Mouse (Mus musculus): ENCODE results near the gene Plin5.
A peak's percentile ranks its signal among the peaks of the same experiment; 100 is the strongest.

Gene Plin5

DNA sequence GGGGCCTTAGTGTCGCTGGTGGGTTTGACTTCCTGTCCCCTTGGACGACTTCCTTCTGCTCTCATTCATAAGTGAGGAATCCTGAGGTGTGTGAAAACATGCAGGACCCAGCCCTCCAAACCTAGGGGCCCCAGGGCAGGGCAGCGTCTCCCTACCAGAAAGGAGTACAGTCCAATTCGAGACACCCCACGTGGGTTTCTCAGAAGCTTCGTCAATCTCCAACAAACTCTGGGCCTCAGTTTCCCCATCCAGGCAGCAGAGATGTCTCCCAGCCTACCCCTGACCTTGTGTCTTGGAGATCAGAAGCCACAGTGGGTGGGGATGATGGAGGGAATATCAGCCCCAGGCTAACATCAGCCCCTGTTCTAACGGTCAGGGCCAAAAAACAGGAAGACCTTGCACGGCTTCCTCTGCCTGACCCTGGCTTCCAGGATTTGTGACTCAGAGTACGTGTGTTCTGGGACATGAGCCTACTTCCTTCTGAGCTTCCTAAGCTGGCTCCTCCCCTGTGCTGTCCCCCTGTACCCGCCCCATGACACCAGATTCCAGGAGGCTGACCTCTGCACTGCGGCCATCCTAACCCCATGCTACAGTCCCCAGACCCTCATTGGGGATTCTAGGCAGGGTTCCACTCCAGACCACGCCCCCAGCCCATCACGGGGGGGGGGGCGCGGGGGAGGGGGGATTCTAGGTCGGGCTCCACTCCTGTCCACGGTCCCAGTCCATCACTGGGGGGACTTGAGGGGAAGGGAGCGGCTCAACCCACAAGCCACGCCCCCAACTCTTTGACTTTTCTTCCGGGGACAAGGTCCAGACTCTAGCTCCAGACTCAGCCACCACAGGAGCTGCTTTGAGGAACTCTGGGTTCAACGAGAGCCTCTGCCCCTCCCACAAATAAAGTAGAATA is 16.3 kb upstream of the Plin5 start:
- DNase-seq (ENCODE audit: low read depth, low spot score): no peak

DNA sequence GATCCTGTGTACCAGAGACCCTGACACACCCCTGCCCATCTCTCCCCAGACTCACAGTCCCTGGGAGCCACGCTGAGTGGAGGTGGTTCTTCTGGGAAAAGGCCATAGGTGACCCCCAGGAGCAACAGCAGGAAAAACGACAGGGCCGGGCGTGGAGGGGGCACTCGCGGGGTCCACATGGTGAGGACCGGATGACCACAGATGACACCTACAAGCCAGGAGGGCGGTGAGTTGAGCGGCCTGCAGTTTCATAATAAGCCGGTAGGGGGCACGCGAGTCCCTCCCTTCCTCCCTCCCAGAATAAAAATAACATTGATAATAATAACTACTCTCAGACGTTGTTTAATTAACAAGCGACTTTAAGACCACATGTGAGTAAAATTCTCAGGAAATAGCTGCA is 15.3 kb upstream of the Plin5 start:
- peak; percentile 54 for DNase-seq (ENCODE audit: low read depth, low spot score)

DNA sequence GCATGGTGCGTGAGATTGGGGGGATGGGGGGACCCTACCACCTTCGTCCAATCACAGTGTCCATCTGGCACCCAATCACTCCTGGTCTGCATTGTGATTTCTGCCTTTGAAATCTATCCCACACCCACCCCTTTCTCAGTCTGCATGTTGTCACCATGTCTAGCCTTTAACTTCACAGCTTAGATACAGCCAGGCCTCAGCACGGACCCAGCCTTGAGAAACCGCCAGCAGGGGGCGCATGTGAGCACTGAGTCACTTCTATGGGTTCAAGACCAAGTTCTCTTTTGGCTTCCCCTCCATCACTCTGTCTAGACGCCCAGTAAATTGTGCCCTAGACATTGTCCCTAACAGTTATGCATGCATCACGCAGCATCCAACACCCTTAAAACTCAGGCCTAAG is 14.4 kb upstream of the Plin5 start:
- peak; percentile 54 for DNase-seq (ENCODE audit: low read depth, low spot score)

DNA sequence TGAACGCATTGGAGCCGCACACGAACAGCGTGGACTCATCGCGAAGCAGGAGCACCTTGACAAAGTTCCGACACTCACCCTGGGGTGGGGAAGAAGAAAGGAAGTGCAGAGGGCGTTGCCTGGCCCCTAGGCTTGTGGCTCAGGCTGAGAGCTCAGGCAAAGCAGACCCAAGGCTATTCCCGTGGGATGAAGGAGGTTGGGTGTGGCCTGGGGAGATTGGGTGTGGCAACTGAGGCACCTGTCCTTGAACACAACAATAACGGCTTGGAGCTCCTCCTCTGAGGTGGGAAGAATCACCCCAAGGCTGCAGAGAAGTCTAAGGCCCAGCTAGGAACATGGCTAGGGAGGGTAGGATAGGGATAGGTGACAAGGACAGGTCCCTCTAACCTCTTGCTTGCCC is 13.7 kb upstream of the Plin5 start:
- no peak for DNase-seq (ENCODE audit: low read depth, low spot score)

DNA sequence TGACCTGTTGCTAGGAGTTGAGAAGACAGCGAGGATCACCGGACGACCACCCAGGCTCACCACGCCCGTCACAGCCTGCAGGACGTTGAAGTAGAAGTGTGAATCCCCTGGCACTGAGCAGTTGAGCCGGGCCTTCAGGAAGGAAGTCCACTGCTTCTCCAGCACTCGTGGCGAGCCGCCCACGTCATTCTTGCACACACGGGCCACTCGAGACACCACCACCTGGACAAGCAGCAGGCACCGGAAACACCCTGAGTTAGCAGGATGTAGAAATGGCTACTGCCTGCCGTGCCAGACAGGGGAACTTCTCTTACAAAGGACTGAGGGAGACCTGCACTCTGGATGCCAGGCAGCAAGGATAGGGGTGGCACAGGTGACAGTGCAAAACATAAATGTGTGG is 10.8 kb upstream of the Plin5 start:
- no peak for DNase-seq (ENCODE audit: low read depth, low spot score)

DNA sequence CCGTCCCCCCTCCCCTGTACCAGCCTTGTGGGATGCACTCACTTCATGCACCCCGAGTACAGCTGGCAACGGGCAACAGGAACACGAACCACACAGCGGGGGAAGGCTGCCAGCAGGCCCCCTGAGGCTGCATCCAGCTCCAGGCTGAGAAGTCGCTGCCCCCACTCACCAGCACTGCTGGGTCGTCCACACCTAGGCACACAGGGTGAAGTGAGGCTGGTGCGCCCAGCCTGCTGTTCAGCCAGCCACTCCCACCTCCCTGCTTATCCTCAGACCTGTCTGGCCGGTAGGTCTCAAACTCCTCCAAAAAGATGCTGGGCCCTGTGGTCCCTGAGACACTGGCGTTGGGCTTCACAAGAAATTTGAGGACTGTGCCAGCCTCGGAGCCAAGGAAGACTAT is 8.8 kb upstream of the Plin5 start:
- no peak for DNase-seq (ENCODE audit: low read depth, low spot score)

DNA sequence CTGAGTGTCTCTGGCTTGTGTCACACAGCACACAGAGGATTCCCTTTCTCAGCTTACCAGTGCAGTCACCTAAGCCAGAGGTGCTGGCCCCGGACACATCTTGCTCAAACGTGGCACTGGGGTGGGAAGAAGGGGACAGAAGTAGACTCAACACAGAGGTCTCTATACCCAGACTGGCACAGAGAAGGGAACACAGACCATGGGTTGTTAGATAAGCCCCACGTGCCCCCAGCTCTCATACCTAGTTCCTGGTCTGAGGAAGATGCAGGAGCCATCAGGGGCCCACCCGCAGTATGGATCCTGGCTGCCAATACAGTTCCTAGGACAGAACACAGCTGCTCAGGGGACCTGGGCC is 7.9 kb upstream of the Plin5 start:
- DNase-seq (ENCODE audit: low read depth, low spot score): no peak

DNA sequence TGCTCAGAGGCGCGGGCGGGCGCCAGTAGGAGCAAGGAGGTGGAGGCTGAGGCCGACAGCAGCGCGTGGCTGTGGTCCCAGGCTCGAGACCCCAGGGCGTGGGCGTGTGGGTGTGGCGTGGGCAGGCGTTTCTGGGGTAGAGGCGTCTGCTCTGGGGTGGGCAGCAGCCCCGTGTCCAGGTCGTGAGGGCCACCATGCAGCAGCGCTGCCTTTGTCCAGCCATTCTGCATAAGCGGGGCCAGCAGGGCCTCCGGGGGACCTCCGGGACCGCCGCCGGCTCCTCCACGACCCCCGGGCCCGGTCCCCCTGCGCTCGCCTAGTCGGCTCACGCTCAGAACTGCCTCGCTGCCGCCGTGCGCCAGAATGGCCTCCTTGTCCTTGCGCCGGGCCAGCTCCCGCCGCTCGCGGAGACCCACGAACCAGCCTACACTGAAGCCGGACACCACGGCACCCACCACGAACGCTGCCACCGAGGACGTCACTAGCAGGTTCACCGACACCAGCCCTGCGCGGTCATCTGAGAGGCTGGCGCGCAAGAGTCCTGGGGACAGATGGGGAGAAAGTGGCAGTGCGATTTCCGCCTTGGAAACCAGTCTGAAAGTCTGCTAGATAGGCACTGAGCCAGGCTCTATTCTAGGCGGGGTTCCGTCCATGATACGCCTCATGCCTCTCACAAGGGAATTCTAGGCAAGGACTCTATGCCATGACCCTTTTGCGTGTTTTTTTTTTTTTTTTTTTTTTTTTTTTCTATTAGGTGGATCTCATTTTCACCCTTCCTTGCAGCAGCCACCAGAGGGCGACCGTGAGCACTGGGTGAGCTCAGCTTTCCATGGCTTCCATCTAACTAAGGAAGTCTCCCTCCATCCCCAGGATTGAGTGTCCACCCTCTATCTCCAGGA is 7.2 kb upstream of the Plin5 start:
- peak; percentile 48 for DNase-seq (ENCODE audit: low read depth, low spot score)

DNA sequence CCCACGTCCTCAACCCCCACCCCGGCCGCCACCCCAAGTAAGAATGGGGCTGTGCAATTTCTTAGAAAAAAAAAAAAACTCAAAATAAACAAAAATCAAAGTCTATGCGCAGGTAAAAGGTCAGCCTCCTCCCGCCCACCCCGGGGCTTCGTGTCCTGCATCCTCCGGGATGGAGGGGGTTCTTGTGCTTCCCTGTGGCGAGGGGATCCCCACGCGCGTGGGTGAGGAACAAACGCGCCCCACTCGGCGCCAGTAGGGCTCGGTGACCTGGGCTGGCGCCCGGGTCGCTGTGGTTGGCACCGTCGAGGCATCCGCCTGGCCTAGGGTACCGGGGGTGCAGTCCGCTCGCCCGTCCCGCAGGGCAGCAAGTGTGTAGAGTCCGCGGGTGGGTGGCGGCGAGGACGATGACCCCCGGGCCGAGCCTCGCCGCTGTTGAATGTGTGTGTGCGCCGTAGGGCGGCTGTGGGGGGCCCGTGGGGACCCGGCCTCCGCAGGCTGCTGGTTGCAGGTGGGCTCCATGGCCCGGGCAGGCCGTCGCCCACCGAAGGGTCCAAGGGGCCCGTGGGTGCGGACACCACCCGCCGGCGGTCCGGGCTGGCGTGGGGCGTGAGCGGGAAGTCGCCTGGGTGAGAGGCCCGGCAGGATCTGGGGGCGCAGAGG is 6.4 kb upstream of the Plin5 start:
- no peak for DNase-seq (ENCODE audit: low read depth, low spot score)

DNA sequence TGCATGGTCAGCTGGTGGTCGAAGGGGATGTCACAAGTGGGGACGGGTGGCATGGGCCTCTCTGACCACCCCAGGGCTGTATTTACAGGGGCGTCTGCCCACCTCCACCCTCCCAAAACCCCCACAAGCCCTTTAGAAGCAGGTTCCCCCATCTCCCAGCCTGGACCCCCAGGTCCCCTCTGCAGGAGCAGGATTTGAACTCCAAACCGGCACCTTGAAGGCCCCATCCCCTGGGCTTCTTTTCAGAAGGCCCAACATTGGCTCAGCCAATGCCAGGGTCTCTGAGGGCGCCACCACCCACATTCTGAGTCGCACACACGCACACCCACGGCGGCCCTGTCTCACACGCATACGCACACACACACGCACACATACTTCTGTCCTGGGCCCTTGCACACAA is 5.8 kb upstream of the Plin5 start:
- DNase-seq (ENCODE audit: low read depth, low spot score): no peak

- DNase-seq (ENCODE audit: low read depth, low spot score): no peak
Measured at GRCm38 (mm10) chr17:56121826-56122225, 4.4 kb upstream of the Plin5 start, which contains the start of gene Lrg1. Lrg1 (minus strand) TSS chr17:56122001.

DNA sequence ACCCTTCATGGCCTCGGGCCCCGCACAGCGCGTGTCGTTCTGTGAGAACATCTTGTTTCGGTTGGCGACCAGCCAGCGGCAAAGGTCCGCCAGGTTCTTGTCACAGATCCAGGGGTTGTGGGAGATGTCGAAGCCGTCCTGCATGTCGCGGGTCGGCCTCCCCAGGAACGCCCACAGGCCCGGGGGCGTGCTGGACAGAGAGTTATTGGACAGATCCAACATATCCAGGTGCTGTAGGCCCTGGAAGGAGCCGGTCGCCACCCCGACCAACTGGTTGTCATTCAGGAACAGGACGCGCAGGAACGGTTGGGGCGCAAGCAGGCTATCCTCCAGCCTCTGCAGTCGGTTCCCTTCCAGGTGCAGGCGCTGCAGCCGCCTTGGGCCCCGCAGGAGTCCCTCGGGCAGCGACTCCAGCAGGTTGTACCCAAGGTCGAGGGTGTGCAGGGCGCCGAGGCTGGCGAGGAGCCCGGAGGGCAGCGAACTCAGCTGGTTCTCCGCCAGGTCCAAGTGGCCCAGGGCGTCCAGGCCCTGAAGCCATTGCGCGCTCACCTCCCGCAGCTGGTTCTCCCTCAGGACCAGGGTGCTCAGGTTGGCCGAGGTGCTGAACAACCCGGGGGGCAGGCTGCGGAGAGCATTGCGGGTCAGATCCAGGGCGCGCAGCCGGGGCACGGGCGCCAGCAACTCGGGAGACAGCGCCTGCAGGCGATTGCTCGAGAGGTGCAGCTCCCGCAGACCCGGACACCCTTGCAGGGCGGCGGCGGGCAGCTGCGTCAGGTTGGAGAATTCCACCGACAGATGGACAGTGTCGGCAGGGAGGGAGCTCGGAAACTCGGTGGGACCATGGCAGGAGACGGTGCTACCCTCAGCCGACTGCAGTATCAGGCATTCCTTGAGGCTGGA is 2.8 kb upstream of the Plin5 start:
- DNase-seq (ENCODE audit: low read depth, low spot score): no peak

- DNase-seq (ENCODE audit: low read depth, low spot score): no peak
Measured at GRCm38 (mm10) chr17:56119431-56119830, 2.0 kb upstream of the Plin5 start.

DNA sequence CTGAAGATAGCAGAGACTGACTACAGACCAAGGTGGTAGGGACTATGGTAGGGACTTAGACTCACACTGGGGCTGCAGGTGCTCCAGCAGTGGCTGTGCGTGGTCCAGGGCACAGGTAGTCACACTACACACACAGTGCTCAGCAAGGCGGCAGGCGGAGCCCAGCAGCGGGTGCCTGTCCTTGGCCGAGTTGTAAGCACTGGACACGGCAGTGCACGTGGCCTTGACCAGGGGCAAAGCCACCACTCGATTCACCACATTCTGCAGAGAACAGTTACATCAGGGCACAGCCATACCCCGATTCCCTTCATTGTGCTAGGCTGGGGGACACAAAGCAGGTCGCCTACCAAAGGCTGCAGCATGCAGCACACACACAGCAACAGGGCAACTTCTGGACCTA is 1.2 kb downstream of the Plin5 start:
- no peak for DNase-seq (ENCODE audit: low read depth, low spot score)

- DNase-seq (ENCODE audit: low read depth, low spot score): no peak
Measured at GRCm38 (mm10) chr17:56112743-56113142, 4.7 kb downstream of the Plin5 start.

- peak; percentile 58 for DNase-seq (ENCODE audit: low read depth, low spot score)
Measured at GRCm38 (mm10) chr17:56111864-56112263, 5.5 kb downstream of the Plin5 start.

- DNase-seq (ENCODE audit: low read depth, low spot score): no peak
Measured at GRCm38 (mm10) chr17:56111021-56111420, 6.4 kb downstream of the Plin5 start.

DNA sequence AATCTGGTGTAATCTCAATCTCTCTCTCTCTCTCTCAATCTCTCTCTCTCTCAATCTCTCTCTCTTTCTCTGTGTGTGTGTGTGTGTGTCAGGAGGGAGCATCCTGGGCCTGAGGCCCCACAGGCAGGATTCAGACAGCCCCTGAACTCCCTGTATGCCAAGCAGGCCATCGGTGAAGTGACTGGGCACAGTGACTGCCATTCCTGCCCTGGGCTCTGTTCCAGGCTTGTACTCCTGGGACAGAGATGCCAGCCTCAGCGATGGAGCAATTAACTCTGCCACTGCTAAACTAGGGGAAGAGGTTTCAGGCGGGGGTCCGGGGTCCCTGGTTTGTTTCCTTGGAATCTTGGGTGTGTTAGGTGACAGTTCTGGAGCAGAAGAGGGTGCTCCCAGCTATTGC is 6.8 kb downstream of the Plin5 start:
- no peak for DNase-seq (ENCODE audit: low read depth, low spot score)

GRCm38 (mm10) chr17:56109219-56110051 is 8.0 kb downstream of the Plin5 start, which contains the start of gene Plin4:
Plin4 (minus strand) TSS chr17:56109803.
- DNase-seq (ENCODE audit: low read depth, low spot score): no peak
